Mouse (Mus musculus) T-helper 2 cell (primary cell): ENCODE measurements around the gene Gm10271.

Source experiments
- in situ Hi-C: fragments of 300-600 bp; cut with MboI, MseI; formaldehyde crosslinking; loops from one replicate; pipeline ENCODE4 v1.15.1; 2025; ENCODE audit warnings: high pct_unique_total_duplicates

The Gm10271 gene

GRCm38 (mm10) chr10:116972509-116972908, at the start of gene Gm10271:
TSS of gene Gm10271 (minus strand) at chr10:116972609.
- in situ Hi-C loops: no loop called here

DNA sequence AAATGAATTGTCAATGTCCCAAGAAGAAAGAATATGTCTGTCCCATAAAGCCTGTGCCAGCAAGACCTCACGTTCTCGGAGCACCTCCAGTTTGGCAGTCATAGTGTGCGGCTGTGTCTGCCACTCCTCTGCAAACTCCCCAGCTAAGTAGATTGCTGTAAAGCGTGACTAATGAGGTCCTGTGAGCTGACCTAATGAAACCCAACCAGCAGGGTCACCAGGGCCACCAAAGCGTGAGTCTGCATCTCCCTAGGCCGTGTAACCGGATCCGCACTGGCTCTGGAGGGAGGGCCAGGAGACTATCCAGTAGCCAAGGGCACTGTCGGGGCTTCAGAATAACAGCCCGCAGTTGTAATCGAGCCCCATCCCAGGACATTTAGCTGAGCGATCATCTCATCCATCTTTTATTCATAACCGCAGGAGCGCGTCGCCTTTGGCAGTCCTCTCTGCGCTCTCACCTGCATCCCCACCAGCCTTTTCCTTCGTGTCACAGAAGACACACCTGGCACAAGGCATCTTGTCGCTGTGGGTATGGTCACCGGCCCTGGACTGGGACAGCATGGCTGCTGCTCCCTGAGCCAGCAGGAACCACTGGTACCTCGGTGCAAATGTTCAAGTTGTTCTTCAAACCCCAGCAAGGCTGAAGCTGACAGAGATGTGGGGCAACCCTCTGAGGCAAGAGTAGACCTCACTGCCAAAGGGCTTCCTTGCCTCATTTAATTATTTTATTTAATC, 48.8 kb upstream of the Gm10271 start:
- in situ Hi-C loops: no loop called here

DNA sequence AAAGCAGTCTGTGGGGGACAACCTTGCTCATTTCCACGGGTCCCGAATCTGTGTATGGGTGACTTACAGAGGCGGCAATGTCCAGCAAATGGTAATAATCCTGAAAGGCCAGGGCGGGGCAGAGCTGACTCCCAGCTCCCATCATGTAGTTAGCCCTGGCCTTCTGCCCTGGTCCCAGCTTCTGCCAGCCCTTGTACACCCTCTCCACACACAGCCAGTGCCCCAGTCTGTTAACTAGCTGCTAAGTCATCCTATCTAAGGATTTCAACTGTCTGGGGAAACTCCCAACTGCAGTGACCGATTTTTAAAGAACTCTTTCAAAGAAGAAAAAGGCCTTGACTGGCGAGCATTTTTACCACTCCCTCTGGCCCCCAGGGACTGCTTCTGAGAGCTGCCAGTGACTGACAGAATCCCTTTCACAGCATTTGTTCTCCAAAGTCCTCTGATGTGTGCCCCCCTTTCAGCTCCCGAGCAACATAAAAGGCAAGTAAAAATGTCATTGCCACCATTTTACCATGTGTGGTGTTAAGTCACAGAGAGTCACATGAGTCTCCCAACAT, 46.0 kb upstream of the Gm10271 start:
- in situ Hi-C loops: no loop called here

GRCm38 (mm10) chr10:117014565-117014964, 42.2 kb upstream of the Gm10271 start:
- in situ Hi-C loops: no loop called here

DNA sequence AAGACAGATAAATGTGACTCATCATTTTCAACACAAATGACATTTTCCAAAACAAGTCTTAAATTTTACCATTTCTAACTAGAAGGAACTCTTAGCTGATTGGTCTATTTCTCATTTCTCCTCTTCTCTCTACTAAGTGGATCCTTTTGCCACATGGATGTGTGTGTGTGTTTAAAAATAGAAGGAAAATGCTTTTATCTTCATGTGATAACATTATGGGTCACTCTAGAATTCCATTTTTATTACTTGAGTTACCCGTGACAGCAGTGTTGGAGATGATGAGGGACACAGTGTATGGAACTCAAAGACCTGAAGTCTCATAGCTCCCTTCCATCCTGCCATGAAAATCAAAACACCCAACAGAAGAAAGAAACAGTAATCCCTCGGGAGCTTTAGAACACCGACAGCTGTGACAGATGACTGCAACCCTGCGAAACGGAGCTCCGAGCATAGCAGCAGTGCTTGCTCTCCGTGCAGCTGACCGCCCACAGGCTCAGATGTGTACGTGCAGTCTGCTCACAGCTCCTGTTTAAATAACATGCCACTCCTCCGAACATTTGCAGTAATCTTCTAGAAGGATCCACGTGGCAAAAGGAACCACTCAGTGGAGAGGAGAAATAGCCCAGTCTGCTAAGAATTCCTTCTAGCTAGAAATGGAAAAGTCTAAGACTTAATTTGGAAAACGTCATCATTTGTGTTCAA, 41.4 kb upstream of the Gm10271 start:
- in situ Hi-C loops: no loop called here

DNA sequence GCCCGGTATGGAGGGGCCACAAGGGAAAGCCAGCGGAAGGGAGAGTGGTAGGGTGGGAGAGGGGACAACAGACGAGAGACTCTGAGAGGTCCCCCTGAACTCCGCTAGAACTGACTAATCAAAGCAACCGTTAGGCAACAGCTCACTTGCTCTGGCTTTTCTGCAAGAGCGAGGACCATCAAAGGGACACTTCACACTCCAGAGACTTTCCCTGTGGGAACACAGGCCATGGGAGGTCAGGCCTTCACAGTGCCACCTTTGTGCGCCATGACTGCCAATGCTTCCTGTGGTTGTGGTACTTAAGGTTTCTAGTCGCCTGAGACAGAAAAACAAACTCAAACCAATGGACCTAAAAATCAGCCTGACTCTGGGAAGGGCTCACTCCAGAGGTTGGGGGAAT, 38.6 kb upstream of the Gm10271 start:
- in situ Hi-C loops: no loop called here

DNA sequence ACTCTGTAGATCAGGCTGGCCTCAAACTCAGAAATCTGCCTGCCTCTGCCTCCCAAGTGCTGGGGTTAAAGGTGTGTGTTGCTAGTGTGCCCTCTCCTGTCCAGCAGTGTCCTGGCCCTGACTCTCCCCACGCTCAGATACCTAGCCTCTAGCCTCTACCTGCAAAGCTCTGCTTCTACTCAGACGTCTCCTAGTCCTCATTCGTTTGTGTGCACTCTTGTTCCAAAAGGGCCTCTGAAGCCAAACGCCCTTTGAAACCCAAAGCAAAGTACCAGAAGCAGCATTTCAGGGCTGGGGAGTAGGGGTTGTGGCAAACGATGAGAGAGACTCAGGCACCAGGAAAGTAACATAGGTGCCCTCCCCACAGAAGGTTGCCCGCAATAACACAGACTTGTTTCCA, 37.3 kb upstream of the Gm10271 start:
- in situ Hi-C loops: loop anchor here (10.0 kb wide), 2 partner anchors 555 to 615 kb away; no protein-coding TSS in a partner anchor

DNA sequence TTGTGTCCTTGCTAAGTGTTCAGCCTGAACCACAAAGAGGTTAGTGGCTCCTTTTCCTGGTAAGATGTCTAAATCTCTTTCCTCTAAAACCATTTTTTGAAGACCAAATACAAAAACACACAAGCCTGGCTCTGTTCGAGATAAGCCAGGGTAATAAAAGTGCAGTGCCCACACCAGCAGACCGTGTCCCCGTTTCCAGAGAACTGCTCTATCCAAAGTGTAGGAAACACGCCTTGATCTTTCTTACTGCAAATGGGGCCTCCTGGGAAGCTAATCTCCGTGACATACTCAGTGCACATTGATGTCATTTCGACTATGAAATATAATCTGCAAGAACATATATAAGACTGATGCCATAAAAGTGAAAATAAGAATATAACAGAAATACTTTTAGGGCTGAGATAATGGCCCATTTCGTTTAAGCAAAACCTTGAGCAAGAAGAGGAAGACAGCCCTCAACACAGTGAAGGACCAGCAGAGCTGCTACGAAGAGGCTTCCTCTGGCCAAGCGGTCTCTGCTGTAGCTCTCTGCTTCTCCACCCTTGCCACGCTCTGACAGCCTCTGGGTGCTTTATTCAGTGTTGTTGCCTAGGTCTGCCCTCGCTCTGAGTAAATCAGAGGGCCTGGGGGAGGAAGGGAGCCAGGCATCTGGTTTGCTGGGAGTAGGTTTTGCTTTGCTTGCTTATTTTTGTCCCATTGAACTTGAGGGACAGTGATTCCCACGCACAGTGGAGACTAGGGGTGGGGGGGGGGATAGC, 33.5 kb upstream of the Gm10271 start:
- in situ Hi-C loops: loop anchor here (10.0 kb wide), 2 partner anchors 559 to 611 kb away; no protein-coding TSS in a partner anchor

DNA sequence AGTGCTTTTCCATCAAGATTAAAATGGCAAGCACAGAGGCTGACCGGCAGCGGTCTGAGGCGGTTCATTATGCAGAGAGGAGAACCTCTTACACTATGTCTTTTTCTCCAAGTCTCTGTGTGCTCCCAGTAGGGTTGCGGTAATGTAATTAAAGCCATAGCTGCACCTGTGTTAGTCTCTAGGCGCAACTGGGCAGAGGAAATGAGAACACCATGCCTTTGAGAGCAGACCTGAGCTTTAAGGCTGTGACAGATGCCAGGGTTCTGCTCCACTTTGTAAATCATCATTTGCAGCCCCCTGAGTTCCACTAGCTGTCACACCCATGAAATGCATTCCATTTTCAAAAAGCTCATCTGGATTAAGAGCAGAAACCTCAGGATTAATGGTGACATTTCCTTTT, 32.3 kb upstream of the Gm10271 start:
- in situ Hi-C loops: loop anchor here (10.0 kb wide), 2 partner anchors 560 to 610 kb away; no protein-coding TSS in a partner anchor

- in situ Hi-C loops: loop anchor here (10.0 kb wide), 2 partner anchors 564 to 606 kb away; no protein-coding TSS in a partner anchor
Measured at GRCm38 (mm10) chr10:117000975-117001374, 28.6 kb upstream of the Gm10271 start.

- in situ Hi-C loops: no loop called here
Measured at GRCm38 (mm10) chr10:116998716-116999455, 26.5 kb upstream of the Gm10271 start.

DNA sequence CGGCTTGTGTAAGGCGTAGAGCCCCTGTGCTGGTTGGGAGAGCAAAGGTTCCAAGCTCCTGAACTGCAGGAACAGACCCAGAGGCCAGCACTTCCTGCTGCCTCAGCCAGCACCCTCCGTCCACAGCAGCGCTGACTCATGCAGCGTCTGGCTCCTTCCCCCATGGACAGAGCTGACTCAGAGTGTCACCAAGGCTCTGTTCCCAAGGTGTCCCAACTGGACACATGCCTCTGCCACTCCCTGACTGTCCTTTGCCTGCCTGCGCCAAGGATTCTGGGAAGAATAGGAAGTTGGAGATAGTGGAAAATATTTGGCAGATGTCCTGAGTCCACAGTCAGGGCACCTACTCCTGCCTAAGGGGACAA, 23.8 kb upstream of the Gm10271 start:
- in situ Hi-C loops: no loop called here

- in situ Hi-C loops: no loop called here
Measured at GRCm38 (mm10) chr10:116995584-116996235, 23.3 kb upstream of the Gm10271 start.

DNA sequence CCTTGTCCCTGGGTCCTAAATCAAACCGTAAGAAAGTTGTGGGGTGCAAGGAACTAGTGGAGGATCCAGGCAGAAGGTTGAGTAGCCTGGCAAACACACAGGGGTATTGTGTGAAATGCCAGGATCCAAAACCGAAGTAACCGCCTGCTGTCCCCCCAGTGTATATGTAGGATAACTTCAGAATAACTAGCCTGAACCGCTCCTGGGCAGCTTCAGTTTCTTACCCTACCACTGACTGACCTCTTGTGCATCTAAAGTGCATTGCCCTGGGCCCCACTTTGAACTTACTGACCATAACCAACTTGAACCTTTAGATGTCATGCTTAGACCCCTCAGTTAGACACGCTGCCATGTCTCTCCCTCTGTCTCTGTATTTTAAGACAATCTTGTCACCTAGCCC, 22.8 kb upstream of the Gm10271 start:
- in situ Hi-C loops: no loop called here

DNA sequence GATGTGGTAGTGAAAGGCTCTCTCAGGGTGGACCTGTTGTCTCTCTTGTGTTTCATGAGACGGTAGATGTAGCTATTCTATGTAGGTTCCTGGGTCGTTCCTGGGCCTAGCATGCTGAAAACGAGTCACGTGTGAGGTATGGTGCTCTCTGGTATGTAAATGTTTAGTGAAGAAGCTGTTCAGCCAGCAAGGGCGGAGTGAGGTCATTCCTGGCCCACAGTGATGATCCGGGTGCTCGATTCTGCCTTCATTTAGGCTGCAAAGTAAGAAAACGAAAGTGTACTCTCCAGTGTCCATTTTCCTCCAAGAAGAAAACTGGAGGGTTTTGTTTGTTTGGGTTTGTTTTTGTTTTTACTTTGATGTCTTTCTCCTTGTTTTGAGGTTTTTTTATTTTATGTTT, 21.6 kb upstream of the Gm10271 start:
- in situ Hi-C loops: no loop called here

GRCm38 (mm10) chr10:116986264-116987082, 14.1 kb upstream of the Gm10271 start, which contains the start of gene Best3:
TSS of gene Best3 (plus strand) at chr10:116986314.
- in situ Hi-C loops: loop anchor here (10.0 kb wide), 1 partner anchor 218 kb away; no protein-coding TSS in a partner anchor

- in situ Hi-C loops: loop anchor here (10.0 kb wide), 1 partner anchor 220 kb away; no protein-coding TSS in a partner anchor
Measured at GRCm38 (mm10) chr10:116984836-116985235, 12.4 kb upstream of the Gm10271 start.

DNA sequence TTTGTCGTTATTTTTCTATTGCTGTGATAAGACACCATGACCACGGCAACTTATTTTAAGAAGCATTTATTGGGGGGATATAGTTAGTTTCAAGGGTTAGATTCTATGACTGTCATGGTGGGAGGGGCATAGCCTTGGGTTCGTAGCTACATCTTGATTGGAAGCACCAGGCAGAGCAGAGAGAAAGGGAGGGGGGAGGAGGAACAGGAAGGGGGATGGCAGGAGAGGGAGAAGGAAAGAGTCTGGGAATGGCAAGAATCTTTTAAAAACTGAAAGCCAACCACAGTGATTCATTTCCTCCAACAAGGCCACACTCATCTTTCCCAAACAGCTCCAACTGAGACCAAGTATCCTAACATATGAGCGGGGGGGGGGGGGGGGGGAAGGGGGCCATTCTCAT, 10.1 kb upstream of the Gm10271 start:
- in situ Hi-C loops: loop anchor here (10.0 kb wide), 1 partner anchor 222 kb away; no protein-coding TSS in a partner anchor

- in situ Hi-C loops: loop anchor here (10.0 kb wide), 1 partner anchor 224 kb away; no protein-coding TSS in a partner anchor
Measured at GRCm38 (mm10) chr10:116980888-116981287, 8.5 kb upstream of the Gm10271 start.
